Mouse (Mus musculus): ENCODE measurements around the gene Adh1. TPM values are rescaled to one million over a fixed set of nuclear protein-coding genes. Genes with fewer than 3 reads are reported as not detected.

Gene Adh1
- total and polyA plus RNA-seq, 2 experiments from 2014 or later: 3.2 to 4.2 TPM

DNA sequence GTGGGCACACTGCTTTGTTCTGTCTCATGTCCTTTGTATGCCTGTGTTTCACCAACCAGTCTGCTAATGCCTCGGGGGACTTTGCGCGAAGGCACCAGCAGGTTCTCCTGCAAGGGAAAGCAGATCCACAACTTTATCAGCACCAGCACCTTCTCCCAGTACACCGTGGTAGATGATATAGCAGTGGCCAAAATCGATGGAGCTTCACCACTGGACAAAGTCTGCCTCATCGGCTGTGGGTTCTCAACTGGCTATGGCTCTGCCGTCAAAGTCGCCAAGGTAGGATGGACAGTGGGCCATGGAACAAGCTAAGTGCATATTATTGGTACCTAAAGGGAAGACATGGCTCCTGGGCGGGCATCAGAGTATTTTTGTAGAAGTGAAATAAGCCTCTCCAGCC is 21.8 kb downstream of the Adh1 start:
- H3K27me3 ChIP-seq (ENCODE audit: insufficient read depth, low read length): no peaks in the 10 kb centered on the region
- no peak overlapping the region for H3K9ac ChIP-seq (replicated peaks; ENCODE audit: low read length, poor library complexity, severe bottlenecking)
- no peaks in the 10 kb centered on the region for H3K4me1 ChIP-seq (ENCODE audit: insufficient read depth, low read length)
- TF ChIP-seq CTCF (IDR thresholded peaks at IDR 0.05): no peak
- no peak overlapping the region for H3K4me3 ChIP-seq (ENCODE audit: low read depth, low read length)
- no peak overlapping the region for H3K27ac ChIP-seq (ENCODE audit: low read depth, low read length)
- H3K36me3 ChIP-seq (ENCODE audit: insufficient read depth, low read length): no peaks in the 10 kb centered on the region
- DNase-seq (ENCODE audit: low spot score) (no peak), ATAC-seq (ENCODE audit: low FRiP score) (no peak)
- WGBS: 59% methylated on average over 9 of the region's 9 CpGs
- H3K4me2 ChIP-seq (ENCODE audit: low read depth, low read length, poor library complexity, severe bottlenecking): no peak overlapping the region
- H3K9me3 ChIP-seq (ENCODE audit: low read length): no peaks in the 10 kb centered on the region

DNA sequence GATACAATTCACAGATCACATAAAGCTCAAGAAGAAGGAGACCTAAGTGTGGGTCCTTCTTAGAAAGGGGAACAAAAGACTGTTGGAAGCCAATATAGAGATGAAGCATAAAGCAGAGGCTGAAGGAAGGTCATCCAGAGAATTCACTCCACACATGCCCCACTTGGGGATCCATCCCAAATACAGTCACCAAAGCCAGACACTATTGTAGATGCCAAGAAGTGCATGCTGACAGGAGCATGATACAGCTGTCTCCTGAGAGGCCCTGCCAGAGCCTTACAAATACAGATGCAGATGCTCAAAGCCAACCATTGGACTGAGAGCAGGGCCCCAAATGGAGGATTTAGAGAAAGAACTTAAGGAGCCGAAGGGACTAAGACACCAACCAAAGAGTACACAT is 23.0 kb downstream of the Adh1 start:
- Histone ChIP-seq H3K9me3 (ENCODE audit: low read length) (no peaks in the 10 kb centered on the region), H3K27ac (ENCODE audit: low read depth, low read length) (no peak overlapping the region), H3K4me3 (ENCODE audit: low read depth, low read length) (no peak overlapping the region), H3K27me3 (ENCODE audit: insufficient read depth, low read length) (no peaks in the 10 kb centered on the region), H3K9ac (replicated peaks; ENCODE audit: low read length, poor library complexity, severe bottlenecking) (no peak overlapping the region), H3K4me2 (ENCODE audit: low read depth, low read length, poor library complexity, severe bottlenecking) (no peak overlapping the region), H3K4me1 (ENCODE audit: insufficient read depth, low read length) (no peaks in the 10 kb centered on the region), H3K36me3 (ENCODE audit: insufficient read depth, low read length) (no peaks in the 10 kb centered on the region)
- ATAC-seq (ENCODE audit: low FRiP score): no peak
- no peak for TF ChIP-seq CTCF (IDR thresholded peaks at IDR 0.05)
- 96% methylated on average over 1 of the region's 1 CpGs for WGBS
- DNase-seq (ENCODE audit: low spot score): no peak

- H3K27ac ChIP-seq (ENCODE audit: low read depth, low read length): no peak overlapping the region
- H3K4me2 ChIP-seq (ENCODE audit: low read depth, low read length, poor library complexity, severe bottlenecking): no peak overlapping the region
- DNase-seq (ENCODE audit: low spot score) (no peak), ATAC-seq (ENCODE audit: low FRiP score) (no peak)
- WGBS: 88% methylated on average over 7 of the region's 7 CpGs
- H3K4me3 ChIP-seq (ENCODE audit: low read depth, low read length): no peak overlapping the region
- no peak overlapping the region for H3K9ac ChIP-seq (replicated peaks; ENCODE audit: low read length, poor library complexity, severe bottlenecking)
- H3K9me3 ChIP-seq (ENCODE audit: low read length): no peaks in the 10 kb centered on the region
- H3K36me3 ChIP-seq (ENCODE audit: insufficient read depth, low read length): no peaks in the 10 kb centered on the region
- no peaks in the 10 kb centered on the region for H3K4me1 ChIP-seq (ENCODE audit: insufficient read depth, low read length)
- H3K27me3 ChIP-seq (ENCODE audit: insufficient read depth, low read length): no peaks in the 10 kb centered on the region
- no peak for TF ChIP-seq CTCF (IDR thresholded peaks at IDR 0.05)
These were observed 25.2 kb downstream of the Adh1 start for GRCm38 (mm10) chr3:138285986-138286385.

DNA sequence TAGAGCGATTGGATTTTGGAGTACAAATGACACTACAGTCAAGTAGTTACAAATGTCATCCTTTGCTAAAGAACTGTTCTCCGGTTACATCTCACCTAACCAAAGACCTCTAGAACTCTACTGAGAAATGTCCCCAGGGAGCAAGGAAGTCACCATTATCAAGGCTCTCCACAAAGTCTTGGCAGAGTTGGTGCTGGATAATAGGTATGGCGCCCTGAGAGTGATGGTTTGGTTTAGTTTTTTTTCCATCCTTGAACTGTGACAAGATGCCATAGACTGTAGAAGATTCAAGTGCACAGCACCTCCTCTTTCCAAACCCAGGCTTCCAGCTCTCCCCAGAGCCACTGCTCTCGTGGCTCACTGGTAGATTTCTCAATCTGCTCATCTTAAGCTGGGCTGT is 26.9 kb downstream of the Adh1 start:
- 94% methylated on average over 4 of the region's 4 CpGs for WGBS
- TF ChIP-seq CTCF (IDR thresholded peaks at IDR 0.05): no peak
- H3K9ac ChIP-seq (replicated peaks; ENCODE audit: low read length, poor library complexity, severe bottlenecking): no peak overlapping the region
- no peaks in the 10 kb centered on the region for H3K9me3 ChIP-seq (ENCODE audit: low read length)
- H3K4me3 ChIP-seq (ENCODE audit: low read depth, low read length): no peak overlapping the region
- no peaks in the 10 kb centered on the region for H3K27me3 ChIP-seq (ENCODE audit: insufficient read depth, low read length)
- H3K36me3 ChIP-seq (ENCODE audit: insufficient read depth, low read length): no peaks in the 10 kb centered on the region
- ATAC-seq (ENCODE audit: low FRiP score) (no peak), DNase-seq (ENCODE audit: low spot score) (no peak)
- H3K27ac ChIP-seq (ENCODE audit: low read depth, low read length): no peak overlapping the region
- H3K4me1 ChIP-seq (ENCODE audit: insufficient read depth, low read length): no peaks in the 10 kb centered on the region
- H3K4me2 ChIP-seq (ENCODE audit: low read depth, low read length, poor library complexity, severe bottlenecking): no peak overlapping the region

- no peak for TF ChIP-seq CTCF (IDR thresholded peaks at IDR 0.05)
- no peaks in the 10 kb centered on the region for H3K4me1 ChIP-seq (ENCODE audit: insufficient read depth, low read length)
- H3K27ac ChIP-seq (ENCODE audit: low read depth, low read length): no peak overlapping the region
- no peak overlapping the region for H3K9ac ChIP-seq (replicated peaks; ENCODE audit: low read length, poor library complexity, severe bottlenecking)
- no peaks in the 10 kb centered on the region for H3K36me3 ChIP-seq (ENCODE audit: insufficient read depth, low read length)
- ATAC-seq (ENCODE audit: low FRiP score): no peak
- no peak for DNase-seq (ENCODE audit: low spot score)
- WGBS: 66% methylated on average over 2 of the region's 2 CpGs
- no peaks in the 10 kb centered on the region for H3K9me3 ChIP-seq (ENCODE audit: low read length)
- no peaks in the 10 kb centered on the region for H3K27me3 ChIP-seq (ENCODE audit: insufficient read depth, low read length)
- H3K4me3 ChIP-seq (ENCODE audit: low read depth, low read length): no peak overlapping the region
- no peak overlapping the region for H3K4me2 ChIP-seq (ENCODE audit: low read depth, low read length, poor library complexity, severe bottlenecking)
These were observed 29.9 kb downstream of the Adh1 start for GRCm38 (mm10) chr3:138290672-138291071.

- Histone ChIP-seq H3K9ac (replicated peaks; ENCODE audit: low read length, poor library complexity, severe bottlenecking) (no peak overlapping the region), H3K27me3 (ENCODE audit: insufficient read depth, low read length) (no peaks in the 10 kb centered on the region), H3K27ac (ENCODE audit: low read depth, low read length) (no peak overlapping the region), H3K36me3 (ENCODE audit: insufficient read depth, low read length) (no peaks in the 10 kb centered on the region), H3K9me3 (ENCODE audit: low read length) (no peaks in the 10 kb centered on the region), H3K4me2 (ENCODE audit: low read depth, low read length, poor library complexity, severe bottlenecking) (no peak overlapping the region), H3K4me3 (ENCODE audit: low read depth, low read length) (no peak overlapping the region), H3K4me1 (ENCODE audit: insufficient read depth, low read length) (no peaks in the 10 kb centered on the region)
- no peak for TF ChIP-seq CTCF (IDR thresholded peaks at IDR 0.05)
- DNase-seq (ENCODE audit: low spot score): no peak
- no peak for ATAC-seq (ENCODE audit: low FRiP score)
- WGBS: 92% methylated on average over 4 of the region's 4 CpGs
These were observed 30.8 kb downstream of the Adh1 start for GRCm38 (mm10) chr3:138291529-138292117.

Data from midbrain, postnatal 0 days (tissue).